Mouse (Mus musculus) G1E-ER4 (cell line): ENCODE results near the gene Nt5c2. TPM values are rescaled to one million over a fixed set of nuclear protein-coding genes. Genes with fewer than 3 reads are reported as not detected.

ENCODE experiments used
- GATA1 ChIP-seq: IDR thresholded peaks from one replicate; pipeline ENCODE4 v1.8.0; 2012; ENCODE audit warnings: low read length, inconsistent platforms
- polyA plus RNA-seq: library from polyadenylated mRNA; stranded (reverse); fragments of >175 nt; gene quantifications from 2 replicates; pipeline ENCODE4 v1.2.3, GENCODE M21; 2012

Nt5c2 gene
- polyA plus RNA-seq, 1 experiment: 6.8 TPM

DNA sequence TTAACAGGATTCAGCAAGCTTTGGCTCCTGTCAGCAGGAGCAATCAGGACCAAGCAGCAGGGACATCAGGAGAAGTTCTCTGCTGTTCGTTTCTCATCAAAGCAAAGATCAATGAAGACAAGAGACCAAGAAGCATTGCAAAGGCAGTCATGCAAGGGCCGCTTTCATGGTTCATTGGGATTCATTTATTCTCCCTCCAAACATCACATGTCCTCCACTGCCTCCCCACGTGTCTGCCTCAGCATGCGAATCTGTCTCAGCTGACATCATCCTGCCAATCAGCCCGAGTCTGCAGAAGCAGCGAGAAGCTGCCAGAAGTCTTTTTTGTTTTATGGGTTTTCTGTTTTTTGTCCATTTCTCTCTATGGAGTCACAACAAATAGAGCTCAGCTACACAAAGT lies 37.5 kb downstream of the Nt5c2 start:
- no peak for TF ChIP-seq GATA1

DNA sequence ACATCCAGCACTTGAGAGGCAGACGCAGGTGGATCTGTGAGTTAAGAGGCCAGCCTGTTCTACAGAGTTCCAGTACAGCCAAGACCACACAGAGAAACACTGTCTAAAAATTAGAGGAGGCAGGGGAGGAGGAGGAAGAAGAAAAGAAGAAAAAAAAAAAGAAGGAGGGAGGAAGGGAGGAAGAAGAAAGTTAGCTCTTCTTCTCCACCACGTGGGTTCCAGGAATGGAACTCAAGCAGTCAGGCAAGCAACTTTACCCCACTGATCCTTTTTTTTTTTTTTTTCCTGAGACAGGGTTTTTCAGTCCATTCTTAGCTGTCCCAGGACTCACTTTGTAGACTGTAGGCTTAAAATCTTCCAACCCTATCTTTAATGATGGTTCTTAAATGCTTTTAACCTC lies 38.2 kb downstream of the Nt5c2 start:
- TF ChIP-seq GATA1: no peak

DNA sequence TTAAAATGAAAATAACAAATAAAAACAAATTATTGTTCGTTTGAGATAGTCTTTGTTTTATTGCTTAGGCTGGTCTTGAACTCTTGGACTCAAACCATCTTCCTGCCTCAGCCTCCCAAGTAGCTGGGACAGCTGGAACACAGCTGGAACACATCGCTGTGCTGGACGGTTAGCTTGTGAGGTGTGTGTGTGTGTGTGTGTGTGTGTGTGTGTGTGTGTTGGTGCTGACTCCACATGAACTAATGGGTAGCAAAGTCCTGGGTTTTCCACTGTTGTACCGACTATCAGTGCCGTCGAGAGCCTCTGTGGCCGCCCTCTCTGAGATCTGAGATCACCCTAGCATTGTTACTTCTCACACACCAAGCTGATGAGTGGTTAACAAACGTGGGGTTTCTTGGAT lies 39.0 kb downstream of the Nt5c2 start:
- TF ChIP-seq GATA1: no peak

DNA sequence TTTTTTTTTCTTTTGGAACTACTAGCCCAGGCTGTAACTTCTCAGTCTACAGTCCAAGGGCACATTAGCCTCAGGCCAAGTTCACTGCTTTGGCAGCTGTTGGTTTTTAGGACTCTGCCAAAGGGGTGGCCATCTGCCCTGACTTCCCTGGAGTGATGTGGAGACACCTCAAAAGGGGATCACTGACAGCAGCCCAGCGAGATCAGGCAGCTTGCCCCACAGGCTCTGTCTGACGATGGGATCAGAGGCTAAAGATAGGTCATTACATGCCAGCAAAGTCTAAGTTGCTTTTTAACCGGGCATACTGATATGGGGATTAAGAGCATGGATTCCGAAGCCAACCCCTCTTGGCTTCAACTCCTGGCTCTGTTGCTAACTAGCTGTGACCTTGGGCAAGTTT lies 39.4 kb downstream of the Nt5c2 start:
- TF ChIP-seq GATA1: no peak

DNA sequence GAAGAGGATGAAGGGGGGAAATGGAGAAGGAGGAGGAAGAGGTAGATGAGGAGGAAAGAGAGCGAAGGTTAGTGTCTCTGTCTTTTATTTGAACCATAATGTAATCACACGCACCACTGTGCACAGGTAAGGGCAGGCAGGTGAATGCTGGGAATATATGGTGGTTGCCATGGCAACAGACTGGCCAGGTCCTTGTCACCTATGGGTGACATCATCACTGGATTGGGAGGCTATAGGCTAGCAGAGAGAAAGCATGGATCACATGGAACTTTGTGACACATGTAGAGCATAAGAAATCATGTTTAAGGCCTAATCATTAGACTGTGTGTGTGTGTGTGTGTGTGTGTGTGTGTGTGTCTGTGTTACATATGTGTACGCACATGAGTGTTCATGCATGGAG lies 42.8 kb downstream of the Nt5c2 start:
- no peak for TF ChIP-seq GATA1

DNA sequence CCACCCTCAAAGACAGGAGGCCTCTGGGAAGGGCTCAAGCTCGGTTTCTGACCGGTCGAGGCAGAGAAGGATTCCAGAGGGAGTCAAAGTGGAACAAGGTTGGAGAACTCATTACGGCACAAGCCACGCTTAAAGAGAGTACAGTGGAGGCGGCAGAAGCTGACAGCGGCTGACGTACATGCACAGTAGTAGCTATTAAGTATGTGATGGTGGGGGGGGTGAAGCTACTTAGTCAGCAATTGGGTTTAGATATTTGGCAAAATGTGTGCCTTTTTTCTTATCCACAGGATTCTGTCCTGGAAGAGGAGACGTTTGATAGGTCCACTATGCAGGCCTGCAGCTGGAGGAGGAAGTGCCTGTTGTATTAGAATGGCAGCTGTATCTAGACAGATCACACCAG lies 43.2 kb downstream of the Nt5c2 start:
- no peak for TF ChIP-seq GATA1

DNA sequence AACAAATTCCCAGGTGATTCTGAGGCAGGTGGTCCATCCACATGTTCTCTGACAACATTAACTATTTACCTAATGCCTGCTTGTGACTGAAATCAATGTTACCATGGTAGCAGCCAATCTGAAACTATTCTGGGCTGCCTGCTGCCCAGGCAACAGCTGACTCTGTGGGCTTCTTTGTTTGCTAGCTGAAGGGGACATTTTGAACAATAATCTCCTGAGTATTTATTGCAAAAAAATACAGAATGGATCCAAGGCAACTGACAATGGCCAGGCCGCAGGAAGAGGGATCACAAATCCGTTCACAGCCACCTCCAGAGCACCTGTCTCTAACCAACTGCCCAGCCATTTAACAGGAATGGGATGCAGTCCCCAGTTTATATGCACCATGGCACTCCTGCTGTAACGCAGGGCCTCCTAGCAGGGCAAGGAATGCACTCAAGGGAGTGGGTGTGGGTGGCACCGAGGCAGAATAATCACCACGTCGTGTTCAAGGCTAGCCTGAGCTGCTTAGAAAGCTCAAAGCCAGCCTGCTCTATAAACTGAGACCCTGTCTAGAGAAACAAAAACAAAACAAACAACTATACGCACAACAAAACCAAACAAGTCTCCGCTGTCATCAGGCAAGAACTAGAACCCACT lies 43.8 kb downstream of the Nt5c2 start:
- TF ChIP-seq GATA1: no peak

DNA sequence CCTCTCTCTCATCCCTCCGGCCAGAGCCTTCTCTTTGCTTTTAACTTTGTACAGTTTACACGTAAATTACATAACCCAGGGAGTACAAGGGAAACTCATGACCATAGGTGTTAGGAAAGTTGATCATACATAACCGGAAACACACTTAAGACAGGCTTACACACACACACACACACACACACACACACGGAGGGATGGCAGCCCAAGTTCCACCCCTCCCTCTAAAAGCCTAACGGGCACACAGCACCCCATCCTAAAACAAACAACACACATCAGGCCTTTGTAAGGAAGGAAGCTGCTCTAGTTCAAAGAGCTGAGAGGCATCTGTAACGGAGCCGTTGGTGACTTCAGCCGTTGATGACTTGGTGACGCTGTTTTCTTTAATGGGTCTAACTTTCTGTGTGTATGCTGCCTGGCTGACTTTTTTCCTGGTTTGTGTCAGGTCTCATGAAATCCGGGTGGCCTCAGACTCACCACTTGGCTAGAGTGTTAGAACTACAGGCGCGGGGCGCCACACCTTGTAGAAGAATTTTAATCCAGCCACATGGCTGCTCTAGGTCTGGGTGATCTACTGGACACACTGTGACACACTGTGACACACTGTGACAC lies 44.7 kb downstream of the Nt5c2 start:
- TF ChIP-seq GATA1: no peak

DNA sequence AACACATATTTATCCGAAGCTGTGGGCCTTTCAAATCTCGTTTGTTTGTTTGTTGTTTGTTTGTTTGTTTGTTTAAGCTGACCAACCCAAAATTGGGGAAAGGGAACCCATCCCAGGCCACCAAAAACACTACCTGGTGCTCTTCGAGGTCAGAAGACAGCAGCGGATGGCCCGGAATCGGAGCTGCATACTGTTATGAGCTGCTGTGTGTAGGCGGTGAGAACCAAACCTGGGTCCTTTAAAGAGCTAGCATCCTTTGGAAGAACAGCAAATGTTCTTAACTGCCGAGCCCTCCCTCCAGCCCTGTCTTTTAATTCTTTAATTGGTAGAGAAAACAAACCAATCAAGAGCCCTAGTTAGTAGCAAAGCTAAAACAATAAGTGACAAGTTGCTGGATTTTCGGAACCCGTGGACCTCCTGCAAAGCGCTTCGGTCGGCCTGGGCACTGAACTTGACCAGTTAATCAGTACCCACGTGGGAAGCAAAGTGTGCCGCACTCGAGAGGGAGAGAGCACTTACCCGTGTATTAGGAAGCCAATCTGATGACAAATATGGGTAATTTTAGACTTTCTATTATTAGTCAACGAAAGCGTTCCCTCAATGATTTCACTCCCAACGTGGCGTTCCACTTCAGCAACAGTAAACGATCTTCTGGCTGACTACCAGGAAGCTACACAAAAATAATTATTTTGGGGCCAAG lies 45.5 kb downstream of the Nt5c2 start:
- no peak for TF ChIP-seq GATA1

DNA sequence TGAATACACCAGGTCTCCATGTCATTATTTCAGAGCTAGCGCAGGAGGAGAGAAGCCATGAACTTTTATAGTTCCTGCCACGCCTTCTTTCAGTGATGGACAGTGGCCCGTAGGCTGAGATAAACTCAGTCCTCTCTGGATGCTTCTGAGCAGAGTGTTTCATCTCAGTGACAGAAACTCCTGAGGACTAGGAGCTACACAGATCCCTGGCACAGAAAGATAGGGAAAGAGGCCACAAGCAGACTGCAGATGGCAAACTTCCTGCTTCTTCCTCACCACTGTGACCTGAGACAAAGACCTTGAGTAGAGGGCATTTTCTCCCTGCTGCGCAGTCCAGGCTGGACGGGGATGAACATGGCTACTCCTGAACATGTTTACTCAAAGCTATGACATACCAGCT lies 46.1 kb downstream of the Nt5c2 start:
- TF ChIP-seq GATA1: no peak

DNA sequence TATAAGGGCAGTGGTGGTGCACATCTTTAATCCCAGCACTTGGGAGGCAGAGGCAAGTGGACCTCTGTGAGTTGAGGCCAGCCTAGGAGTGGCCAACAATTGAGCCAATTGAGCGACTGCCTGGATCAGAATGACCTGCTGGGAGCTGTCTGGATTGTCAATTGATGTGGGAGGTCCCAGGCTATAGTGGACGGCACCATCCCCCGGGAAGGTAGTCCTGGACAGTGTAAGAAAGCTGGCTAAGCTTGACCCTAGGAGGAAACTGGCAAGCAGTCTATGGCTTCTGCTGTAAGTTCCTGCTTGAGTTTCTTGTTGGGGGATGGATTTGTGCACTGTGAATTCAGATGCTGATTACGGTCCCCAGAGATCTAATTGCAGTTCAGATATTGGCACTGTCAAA lies 47.1 kb downstream of the Nt5c2 start:
- no peak for TF ChIP-seq GATA1

DNA sequence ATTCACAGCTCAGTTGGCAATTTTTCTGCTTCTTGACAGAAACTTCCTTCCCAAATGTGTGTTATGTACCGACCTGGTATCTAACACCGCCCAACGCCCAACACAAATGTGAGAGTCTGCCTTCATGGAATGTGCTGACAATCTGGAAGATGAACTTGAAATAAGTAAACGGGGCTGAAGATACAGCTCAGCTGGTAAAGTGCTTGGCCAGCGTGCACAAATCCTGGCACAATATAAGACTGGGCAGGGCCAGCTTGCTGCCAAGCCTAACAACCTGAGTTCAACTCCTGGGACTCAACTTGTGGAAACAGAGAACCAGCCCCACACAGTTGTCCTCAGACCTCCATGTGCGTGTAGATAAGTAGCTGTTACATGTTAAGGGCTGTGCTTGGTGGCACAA lies 48.6 kb downstream of the Nt5c2 start:
- TF ChIP-seq GATA1: no peak

DNA sequence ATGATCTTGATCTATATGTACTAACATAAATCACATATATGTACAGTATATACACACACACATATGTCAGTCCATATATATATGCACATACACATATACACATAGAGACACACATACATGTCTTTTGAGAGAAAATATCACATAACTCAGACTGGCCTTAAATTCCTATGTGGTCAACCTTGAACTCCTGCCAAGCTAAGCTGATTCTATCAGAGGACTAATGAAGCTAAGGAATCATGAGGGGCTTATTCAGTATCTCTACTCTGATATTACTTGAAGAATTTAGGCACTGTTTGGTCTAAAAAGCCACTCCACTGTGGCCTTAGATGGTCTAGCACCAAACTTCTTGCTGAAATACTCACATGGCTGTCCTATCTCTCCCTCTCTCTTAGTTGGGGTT lies 49.5 kb downstream of the Nt5c2 start:
- no peak for TF ChIP-seq GATA1

DNA sequence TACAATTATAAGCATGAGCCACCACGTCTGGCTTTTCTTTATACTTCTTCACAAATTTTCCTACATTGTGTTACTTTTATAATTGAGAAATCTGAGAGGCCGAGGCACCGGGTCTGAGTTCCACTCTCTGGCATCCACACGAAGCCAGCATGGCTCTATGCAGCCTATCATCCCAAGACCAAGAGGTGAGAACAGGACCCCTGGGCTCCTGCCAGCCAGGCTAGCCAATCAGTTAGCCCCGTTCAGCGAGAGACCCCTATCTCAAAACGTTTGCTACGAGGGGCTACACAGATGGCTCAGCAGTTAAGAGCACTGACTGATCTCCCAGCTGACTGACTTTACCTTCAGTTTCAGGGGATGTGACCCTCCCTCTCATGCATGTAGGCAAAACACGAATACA lies 50.6 kb downstream of the Nt5c2 start:
- no peak for TF ChIP-seq GATA1

DNA sequence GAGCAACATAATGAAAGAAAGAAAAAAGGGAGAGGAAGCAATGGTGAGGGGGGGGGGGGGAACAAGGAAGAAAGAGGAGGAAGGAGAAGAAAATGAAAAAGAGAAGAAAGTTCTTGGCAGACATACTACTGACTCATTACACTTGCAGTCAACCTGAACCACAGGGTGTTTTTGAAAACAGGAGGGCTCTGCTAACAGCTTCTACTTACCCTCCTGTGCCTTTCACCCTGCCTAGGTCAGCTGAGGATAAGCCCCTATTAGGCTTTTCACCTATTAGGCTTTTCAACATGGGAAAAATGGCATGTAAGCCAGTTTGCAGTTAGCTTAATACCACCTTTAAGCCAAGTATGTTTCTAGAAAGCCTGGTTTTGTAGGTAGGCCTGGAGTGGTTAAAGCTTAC lies 51.5 kb downstream of the Nt5c2 start:
- TF ChIP-seq GATA1: no peak

DNA sequence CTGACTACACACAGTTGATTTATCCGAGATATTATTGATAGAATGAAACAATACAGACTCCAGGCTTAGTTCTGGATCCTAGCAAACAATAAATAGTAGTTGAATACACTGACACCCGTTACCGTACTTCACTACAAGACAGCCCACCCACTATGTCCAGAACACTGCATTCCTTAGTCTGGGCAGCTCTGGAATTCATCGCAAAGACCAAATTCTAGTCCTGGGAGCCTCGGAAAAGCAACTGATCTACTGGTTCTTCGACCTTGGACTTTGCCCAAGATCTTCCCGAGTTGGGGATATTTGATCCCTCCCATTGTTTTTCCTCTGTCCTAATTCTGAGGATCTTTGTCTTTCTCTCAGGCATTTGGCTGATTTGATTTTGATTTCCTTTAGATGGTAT lies 52.1 kb downstream of the Nt5c2 start:
- no peak for TF ChIP-seq GATA1

DNA sequence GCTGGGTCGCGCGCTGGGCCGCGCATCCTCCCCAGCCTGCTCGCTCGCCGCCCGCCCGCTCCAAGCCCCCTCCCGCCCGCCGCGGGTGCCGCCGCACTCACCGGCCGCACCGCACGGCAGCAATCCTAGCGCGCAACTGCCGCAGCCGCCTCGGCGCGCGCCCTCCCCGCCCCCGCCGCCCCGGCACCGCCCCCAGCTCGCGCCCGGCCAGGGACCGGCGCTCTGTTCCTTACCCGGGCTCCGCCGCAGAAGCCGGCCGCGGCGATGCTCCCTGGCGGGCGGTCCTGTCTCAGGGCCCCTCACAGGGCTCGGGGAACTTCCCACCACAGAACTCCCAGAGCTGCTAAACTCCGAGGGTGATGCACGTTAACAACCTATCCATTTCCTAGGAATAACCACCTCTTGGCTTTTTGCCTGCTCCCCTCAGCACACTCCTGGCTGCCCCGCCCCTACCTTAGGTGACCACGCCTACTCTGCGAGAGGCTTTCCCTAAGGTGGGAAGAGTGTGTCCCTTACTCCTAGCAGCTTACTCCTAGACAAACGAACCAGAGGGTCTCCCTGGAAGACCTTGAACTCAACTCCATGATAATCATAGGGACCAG lies 52.7 kb downstream of the Nt5c2 start:
- TF ChIP-seq GATA1: no peak
